Mouse (Mus musculus): ENCODE data around the gene Poll.

Poll gene

GRCm38 (mm10) chr19:45535214-45535735 is 25.1 kb downstream of the Poll start:
- no peak for DNase-seq (ENCODE audit: low spot score)

- no peak for DNase-seq (ENCODE audit: low spot score)
These were observed 26.7 kb downstream of the Poll start for GRCm38 (mm10) chr19:45533617-45534016.

- no peak for DNase-seq (ENCODE audit: low spot score)
These were observed 28.8 kb downstream of the Poll start for GRCm38 (mm10) chr19:45531554-45531953.

GRCm38 (mm10) chr19:45530200-45530995 is 29.9 kb downstream of the Poll start:
- DNase-seq (ENCODE audit: low spot score), result no peak

- no peak for DNase-seq (ENCODE audit: low spot score)
These were observed 31.0 kb downstream of the Poll start for GRCm38 (mm10) chr19:45529294-45529693.

GRCm38 (mm10) chr19:45527931-45528534 is 32.3 kb downstream of the Poll start:
- no peak for DNase-seq (ENCODE audit: low spot score)

GRCm38 (mm10) chr19:45527382-45527781 is 32.9 kb downstream of the Poll start:
- no peak for DNase-seq (ENCODE audit: low spot score)

GRCm38 (mm10) chr19:45516264-45516663 is 44.1 kb downstream of the Poll start:
- DNase-seq (ENCODE audit: low spot score), result no peak

- DNase-seq (ENCODE audit: low spot score), result no peak
These were observed 45.0 kb downstream of the Poll start for GRCm38 (mm10) chr19:45515341-45515740.

GRCm38 (mm10) chr19:45511406-45511805 is 48.9 kb downstream of the Poll start:
- no peak for DNase-seq (ENCODE audit: low spot score)

- DNase-seq (ENCODE audit: low spot score), result no peak
These were observed 49.7 kb downstream of the Poll start for GRCm38 (mm10) chr19:45510680-45511079.

- no peak for DNase-seq (ENCODE audit: low spot score)
These were observed 52.8 kb downstream of the Poll start for GRCm38 (mm10) chr19:45507531-45507930.

- DNase-seq (ENCODE audit: low spot score), result no peak
These were observed 54.9 kb downstream of the Poll start for GRCm38 (mm10) chr19:45505446-45505845.
